Mouse (Mus musculus): ENCODE data around the gene Riox2. TPM values are rescaled to one million over a fixed set of nuclear protein-coding genes. Genes with fewer than 3 reads are reported as not detected.

Riox2 gene
- polyA plus RNA-seq, 1 experiment, result 44.7 TPM

DNA sequence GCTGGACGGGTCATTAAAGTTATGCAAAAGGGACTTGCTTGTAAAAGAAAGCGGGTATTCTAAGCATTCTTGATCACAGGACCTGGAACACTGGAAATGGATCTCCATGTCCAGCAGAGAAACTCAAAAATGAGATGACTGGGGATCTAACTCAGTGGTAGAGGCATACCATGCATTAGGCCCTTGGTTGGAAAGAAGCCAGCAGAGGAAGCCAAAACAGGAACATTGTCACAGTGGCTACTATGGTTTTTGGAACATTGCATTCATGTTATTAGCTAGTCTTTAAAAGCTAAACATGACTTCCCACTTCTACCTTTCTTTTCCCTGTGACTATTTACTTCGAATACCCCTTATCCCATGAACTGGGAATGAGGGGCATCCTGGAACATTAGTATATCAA lies 27.6 kb downstream of the Riox2 start:
- no peaks in the 10 kb centered on the region for H3K9me3 ChIP-seq (replicated peaks; ENCODE audit: control insufficient read depth, insufficient read depth, low read length, poor library complexity, severe bottlenecking)
- no peak overlapping the region for H3K9ac ChIP-seq (ENCODE audit: low read depth, poor library complexity, severe bottlenecking)
- H3K27me3 ChIP-seq (ENCODE audit: control insufficient read depth, insufficient read depth, low read length, poor library complexity, severe bottlenecking), result no peaks in the 10 kb centered on the region
- H3K36me3 ChIP-seq (ENCODE audit: control insufficient read depth, insufficient read depth, low read length, poor library complexity, severe bottlenecking), result peaks cover 6% of the 10 kb centered on the region
- H3K27ac ChIP-seq (ENCODE audit: insufficient read depth, low read length), result no peak overlapping the region
- H3K4me3 ChIP-seq (ENCODE audit: low read depth, low read length), result no peak overlapping the region
- no peaks in the 10 kb centered on the region for H3K4me1 ChIP-seq (ENCODE audit: control insufficient read depth, insufficient read depth, low read length)
- no peak for TF ChIP-seq CTCF (IDR thresholded peaks at IDR 0.05; ENCODE audit: low read depth, low read length)
- TF ChIP-seq POLR2A (IDR thresholded peaks at IDR 0.05; ENCODE audit: insufficient read depth, low read length), result no peak
- TF ChIP-seq EP300 (IDR thresholded peaks at IDR 0.05; ENCODE audit: insufficient read depth, low read depth, low read length), result no peak

GRCm38 (mm10) chr16:59509830-59510229 lies 38.3 kb downstream of the Riox2 start:
- H3K27ac ChIP-seq (ENCODE audit: insufficient read depth, low read length), result no peak overlapping the region
- H3K36me3 ChIP-seq (ENCODE audit: control insufficient read depth, insufficient read depth, low read length, poor library complexity, severe bottlenecking), result no peaks in the 10 kb centered on the region
- H3K9me3 ChIP-seq (replicated peaks; ENCODE audit: control insufficient read depth, insufficient read depth, low read length, poor library complexity, severe bottlenecking), result no peaks in the 10 kb centered on the region
- H3K9ac ChIP-seq (ENCODE audit: low read depth, poor library complexity, severe bottlenecking), result no peak overlapping the region
- no peaks in the 10 kb centered on the region for H3K27me3 ChIP-seq (ENCODE audit: control insufficient read depth, insufficient read depth, low read length, poor library complexity, severe bottlenecking)
- no peaks in the 10 kb centered on the region for H3K4me1 ChIP-seq (ENCODE audit: control insufficient read depth, insufficient read depth, low read length)
- no peak overlapping the region for H3K4me3 ChIP-seq (ENCODE audit: low read depth, low read length)
- TF ChIP-seq CTCF (IDR thresholded peaks at IDR 0.05; ENCODE audit: low read depth, low read length) (no peak), EP300 (IDR thresholded peaks at IDR 0.05; ENCODE audit: insufficient read depth, low read depth, low read length) (no peak), POLR2A (IDR thresholded peaks at IDR 0.05; ENCODE audit: insufficient read depth, low read length) (no peak)

DNA sequence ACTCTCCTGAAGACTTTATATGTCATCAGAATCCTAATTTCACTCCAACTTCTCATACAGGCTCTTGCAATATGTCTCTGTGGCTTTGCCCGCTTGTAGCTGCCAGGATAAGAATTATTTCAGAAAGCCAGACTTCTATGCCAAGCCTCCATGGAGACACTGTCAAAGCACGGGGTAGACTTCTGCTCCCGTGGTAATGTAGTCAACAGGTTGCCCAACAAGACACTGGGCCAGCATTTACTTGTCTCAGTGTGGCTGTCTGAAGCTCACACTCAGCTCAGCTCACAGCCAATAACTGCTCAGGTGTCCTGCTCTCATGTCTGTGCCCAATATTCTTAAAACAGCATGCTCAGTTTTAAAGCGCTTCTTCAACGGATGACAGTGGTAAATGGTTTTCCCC lies 43.6 kb downstream of the Riox2 start:
- Histone ChIP-seq H3K27ac (ENCODE audit: insufficient read depth, low read length) (no peak overlapping the region), H3K27me3 (ENCODE audit: control insufficient read depth, insufficient read depth, low read length, poor library complexity, severe bottlenecking) (no peaks in the 10 kb centered on the region), H3K4me1 (ENCODE audit: control insufficient read depth, insufficient read depth, low read length) (no peaks in the 10 kb centered on the region), H3K4me3 (ENCODE audit: low read depth, low read length) (no peak overlapping the region), H3K36me3 (ENCODE audit: control insufficient read depth, insufficient read depth, low read length, poor library complexity, severe bottlenecking) (no peaks in the 10 kb centered on the region; the same call in 1 of the 2 replicates), H3K9ac (ENCODE audit: low read depth, poor library complexity, severe bottlenecking) (no peak overlapping the region), H3K9me3 (replicated peaks; ENCODE audit: control insufficient read depth, insufficient read depth, low read length, poor library complexity, severe bottlenecking) (no peaks in the 10 kb centered on the region)
- TF ChIP-seq EP300 (IDR thresholded peaks at IDR 0.05; ENCODE audit: insufficient read depth, low read depth, low read length) (no peak), CTCF (IDR thresholded peaks at IDR 0.05; ENCODE audit: low read depth, low read length) (no peak), POLR2A (IDR thresholded peaks at IDR 0.05; ENCODE audit: insufficient read depth, low read length) (no peak)

GRCm38 (mm10) chr16:59516965-59517364 lies 45.4 kb downstream of the Riox2 start:
- TF ChIP-seq EP300 (IDR thresholded peaks at IDR 0.05; ENCODE audit: insufficient read depth, low read depth, low read length) (no peak), POLR2A (IDR thresholded peaks at IDR 0.05; ENCODE audit: insufficient read depth, low read length) (no peak)
- Histone ChIP-seq H3K9me3 (replicated peaks; ENCODE audit: control insufficient read depth, insufficient read depth, low read length, poor library complexity, severe bottlenecking) (no peaks in the 10 kb centered on the region), H3K27ac (ENCODE audit: insufficient read depth, low read length) (no peak overlapping the region), H3K4me1 (ENCODE audit: control insufficient read depth, insufficient read depth, low read length) (no peaks in the 10 kb centered on the region), H3K36me3 (ENCODE audit: control insufficient read depth, insufficient read depth, low read length, poor library complexity, severe bottlenecking) (no peaks in the 10 kb centered on the region; the same call in 1 of the 2 replicates), H3K4me3 (ENCODE audit: low read depth, low read length) (no peak overlapping the region), H3K27me3 (ENCODE audit: control insufficient read depth, insufficient read depth, low read length, poor library complexity, severe bottlenecking) (no peaks in the 10 kb centered on the region), H3K9ac (ENCODE audit: low read depth, poor library complexity, severe bottlenecking) (no peak overlapping the region)

GRCm38 (mm10) chr16:59517447-59518219 lies 46.1 kb downstream of the Riox2 start:
- no peak overlapping the region for H3K9ac ChIP-seq (ENCODE audit: low read depth, poor library complexity, severe bottlenecking)
- TF ChIP-seq EP300 (IDR thresholded peaks at IDR 0.05; ENCODE audit: insufficient read depth, low read depth, low read length) (no peak), CTCF (IDR thresholded peaks at IDR 0.05; ENCODE audit: low read depth, low read length) (no peak), POLR2A (IDR thresholded peaks at IDR 0.05; ENCODE audit: insufficient read depth, low read length) (no peak)
- no peaks in the 10 kb centered on the region for H3K9me3 ChIP-seq (replicated peaks; ENCODE audit: control insufficient read depth, insufficient read depth, low read length, poor library complexity, severe bottlenecking)
- H3K36me3 ChIP-seq (ENCODE audit: control insufficient read depth, insufficient read depth, low read length, poor library complexity, severe bottlenecking), result no peaks in the 10 kb centered on the region; the same call in 1 of the 2 replicates
- no peaks in the 10 kb centered on the region for H3K27me3 ChIP-seq (ENCODE audit: control insufficient read depth, insufficient read depth, low read length, poor library complexity, severe bottlenecking)
- no peak overlapping the region for H3K4me3 ChIP-seq (ENCODE audit: low read depth, low read length)
- H3K4me1 ChIP-seq (ENCODE audit: control insufficient read depth, insufficient read depth, low read length), result no peaks in the 10 kb centered on the region
- no peak overlapping the region for H3K27ac ChIP-seq (ENCODE audit: insufficient read depth, low read length)

GRCm38 (mm10) chr16:59521752-59522423 lies 50.3 kb downstream of the Riox2 start:
- H3K36me3 ChIP-seq (ENCODE audit: control insufficient read depth, insufficient read depth, low read length, poor library complexity, severe bottlenecking), result no peaks in the 10 kb centered on the region; the same call in 1 of the 2 replicates
- H3K27ac ChIP-seq (ENCODE audit: insufficient read depth, low read length), result no peak overlapping the region
- H3K27me3 ChIP-seq (ENCODE audit: control insufficient read depth, insufficient read depth, low read length, poor library complexity, severe bottlenecking), result no peaks in the 10 kb centered on the region
- no peak overlapping the region for H3K4me3 ChIP-seq (ENCODE audit: low read depth, low read length)
- H3K9me3 ChIP-seq (replicated peaks; ENCODE audit: control insufficient read depth, insufficient read depth, low read length, poor library complexity, severe bottlenecking), result no peaks in the 10 kb centered on the region
- H3K4me1 ChIP-seq (ENCODE audit: control insufficient read depth, insufficient read depth, low read length), result no peaks in the 10 kb centered on the region
- H3K9ac ChIP-seq (ENCODE audit: low read depth, poor library complexity, severe bottlenecking), result no peak overlapping the region
- TF ChIP-seq EP300 (IDR thresholded peaks at IDR 0.05; ENCODE audit: insufficient read depth, low read depth, low read length) (no peak), CTCF (IDR thresholded peaks at IDR 0.05; ENCODE audit: low read depth, low read length) (no peak), POLR2A (IDR thresholded peaks at IDR 0.05; ENCODE audit: insufficient read depth, low read length) (no peak)

All from ES-Bruce4 (cell line).